Mouse (Mus musculus) ES-Bruce4 (cell line): ENCODE data around the gene Tomm70a. TPM values are rescaled to one million over a fixed set of nuclear protein-coding genes. Genes with fewer than 3 reads are reported as not detected.

ENCODE experiments used
- H3K27ac ChIP-seq: 2 replicates; pipeline ENCODE4 v1.5.1; 2012; ENCODE audit warnings: low read length, inconsistent platforms; ENCODE audit not compliant: insufficient read depth
- H3K27me3 ChIP-seq: 2 replicates; pipeline ENCODE4 v1.6.1; 2012; ENCODE audit warnings: mild to moderate bottlenecking, low read length, inconsistent platforms; ENCODE audit not compliant: control insufficient read depth, poor library complexity, insufficient read depth, severe bottlenecking
- H3K36me3 ChIP-seq: 2 replicates; pipeline ENCODE4 v1.6.1; 2012; ENCODE audit warnings: inconsistent platforms, mild to moderate bottlenecking, low read length, moderate library complexity; ENCODE audit not compliant: control insufficient read depth, poor library complexity, insufficient read depth, severe bottlenecking
- H3K4me1 ChIP-seq: one replicate; pipeline ENCODE4 v1.8.1; 2011; ENCODE audit warnings: low read length; ENCODE audit not compliant: control insufficient read depth, insufficient read depth
- H3K4me3 ChIP-seq: 2 replicates; pipeline ENCODE4 v1.5.1; 2011; ENCODE audit warnings: low read depth, mild to moderate bottlenecking, low read length
- H3K9ac ChIP-seq: 2 replicates; pipeline ENCODE4 v1.6.1; 2012; ENCODE audit warnings: low read depth, mild to moderate bottlenecking, inconsistent platforms; ENCODE audit not compliant: poor library complexity, severe bottlenecking
- H3K9me3 ChIP-seq: replicated peaks from 2 replicates; pipeline ENCODE4 v1.6.1; 2012; ENCODE audit warnings: mild to moderate bottlenecking, low read length, inconsistent platforms; ENCODE audit not compliant: control insufficient read depth, poor library complexity, insufficient read depth, severe bottlenecking
- CTCF ChIP-seq: IDR thresholded peaks from one replicate; pipeline ENCODE4 v1.8.1; 2011; ENCODE audit warnings: low read depth, low read length
- EP300 ChIP-seq: IDR thresholded peaks from 2 replicates; pipeline ENCODE4 v1.6.1; 2011; ENCODE audit warnings: low read depth, low read length; ENCODE audit not compliant: insufficient read depth
- POLR2A ChIP-seq: IDR thresholded peaks from one replicate; pipeline ENCODE4 v1.8.1; 2011; ENCODE audit warnings: low read length; ENCODE audit not compliant: insufficient read depth
- polyA plus RNA-seq: library from polyadenylated mRNA; stranded (reverse); fragments of >200 nt; gene quantifications from 2 replicates; pipeline ENCODE4 v1.2.4, GENCODE M21; 2011; ENCODE audit warnings: low read depth; ENCODE audit not compliant: missing spikeins, insufficient read depth, insufficient read length

The Tomm70a gene
- polyA plus RNA-seq: 107 and 126 TPM in 2 replicates

DNA sequence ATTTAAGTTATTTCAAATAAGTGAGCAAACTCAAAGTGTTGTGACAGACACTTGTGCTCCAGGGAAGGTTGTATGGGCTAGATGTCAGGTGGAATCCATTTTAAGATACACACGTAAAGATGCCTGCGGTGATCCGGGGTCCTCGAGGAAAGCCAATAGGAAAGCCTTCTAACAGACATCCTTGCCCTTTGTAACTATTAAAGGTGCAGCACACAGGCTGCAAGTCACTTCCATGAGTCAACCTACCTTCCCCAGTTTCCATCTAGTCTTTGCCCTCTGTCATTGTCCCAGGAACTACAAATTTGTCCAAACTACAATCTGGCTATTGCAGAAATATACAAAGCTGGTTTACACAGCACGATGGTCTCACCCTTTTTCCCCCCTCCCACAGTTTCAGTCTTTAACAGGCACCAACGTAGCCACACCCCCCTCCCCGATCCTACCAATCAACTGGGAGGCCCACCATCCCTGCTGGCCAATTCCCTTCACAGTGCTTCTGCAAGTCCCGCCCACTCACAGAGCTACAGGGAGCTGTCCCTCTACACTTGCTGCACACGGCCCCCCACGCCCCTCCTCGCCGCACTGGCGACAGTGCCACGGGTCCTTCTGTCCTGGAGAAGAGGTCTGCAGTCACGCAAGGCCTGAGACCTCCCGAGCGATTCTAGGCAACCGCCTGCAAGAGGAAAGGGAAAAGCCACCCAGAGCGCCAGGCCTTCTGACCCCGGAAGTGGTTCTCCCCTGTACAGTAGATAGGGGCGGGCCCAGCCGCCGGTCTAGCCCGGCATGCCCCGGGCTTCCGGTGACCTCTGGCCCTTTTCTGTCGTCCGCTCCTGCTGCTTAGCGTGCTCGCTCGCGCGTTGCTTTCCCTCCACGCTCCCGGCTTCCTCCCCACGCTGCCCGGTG, at the start of gene Tomm70a:
TSS of gene Tomm70a (plus strand) at position 791 of the 903 bp plus-strand sequence.
- Histone ChIP-seq H3K9me3 (no peaks in the 10 kb centered on the region), H3K4me1 (no peaks in the 10 kb centered on the region), H3K36me3 (peaks cover 15% of the 10 kb centered on the region), H3K9ac (peak within 1 kb of the TSS; percentile 97), H3K27me3 (no peaks in the 10 kb centered on the region), H3K4me3 (peak within 1 kb of the TSS; percentile 86), H3K27ac (peak within 1 kb of the TSS; percentile 85)
- no peak for TF ChIP-seq CTCF
- TF ChIP-seq EP300: no peak
- TF ChIP-seq POLR2A: peak; percentile 35

DNA sequence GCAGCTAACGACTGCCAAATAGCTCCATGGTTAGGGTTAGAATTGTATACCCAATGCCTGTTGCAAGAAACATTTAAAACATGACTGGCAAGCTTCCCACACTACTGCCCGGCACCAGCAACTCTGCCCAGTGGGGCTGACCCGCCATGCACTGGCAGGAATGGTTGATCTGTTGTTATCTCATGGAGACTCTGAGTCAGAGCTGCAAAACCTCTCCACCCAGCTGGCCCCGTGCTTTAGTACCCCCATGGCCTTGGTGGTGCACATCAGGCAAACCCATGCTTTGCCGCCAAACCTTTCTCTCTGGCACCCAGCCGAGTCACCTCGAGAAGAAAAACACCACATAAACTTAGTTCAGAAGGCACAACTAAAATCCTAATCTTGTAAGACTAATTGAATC, 45.5 kb upstream of the Tomm70a start:
- Histone ChIP-seq H3K4me1 (no peaks in the 10 kb centered on the region), H3K27me3 (no peaks in the 10 kb centered on the region), H3K9ac (no peak overlapping the region), H3K4me3 (peak overlapping the region; percentile 24), H3K27ac (no peak overlapping the region), H3K9me3 (no peaks in the 10 kb centered on the region), H3K36me3 (no peaks in the 10 kb centered on the region)
- TF ChIP-seq EP300 (no peak), CTCF (no peak), POLR2A (no peak)

- no peaks in the 10 kb centered on the region for H3K4me1 ChIP-seq
- H3K9ac ChIP-seq: no peak overlapping the region
- H3K4me3 ChIP-seq: no peak overlapping the region
- no peaks in the 10 kb centered on the region for H3K36me3 ChIP-seq
- H3K27ac ChIP-seq: no peak overlapping the region
- no peaks in the 10 kb centered on the region for H3K27me3 ChIP-seq
- H3K9me3 ChIP-seq: no peaks in the 10 kb centered on the region
- TF ChIP-seq CTCF (no peak), POLR2A (no peak), EP300 (no peak)
Observed at GRCm38 (mm10) chr16:57079577-57079976, 41.9 kb upstream of the Tomm70a start.

GRCm38 (mm10) chr16:57092460-57092859, 29.0 kb upstream of the Tomm70a start:
- Histone ChIP-seq H3K4me3 (no peak overlapping the region), H3K27me3 (no peaks in the 10 kb centered on the region), H3K9ac (no peak overlapping the region), H3K27ac (no peak overlapping the region), H3K9me3 (no peaks in the 10 kb centered on the region), H3K4me1 (no peaks in the 10 kb centered on the region), H3K36me3 (no peaks in the 10 kb centered on the region)
- TF ChIP-seq POLR2A (no peak), CTCF (no peak), EP300 (no peak)

DNA sequence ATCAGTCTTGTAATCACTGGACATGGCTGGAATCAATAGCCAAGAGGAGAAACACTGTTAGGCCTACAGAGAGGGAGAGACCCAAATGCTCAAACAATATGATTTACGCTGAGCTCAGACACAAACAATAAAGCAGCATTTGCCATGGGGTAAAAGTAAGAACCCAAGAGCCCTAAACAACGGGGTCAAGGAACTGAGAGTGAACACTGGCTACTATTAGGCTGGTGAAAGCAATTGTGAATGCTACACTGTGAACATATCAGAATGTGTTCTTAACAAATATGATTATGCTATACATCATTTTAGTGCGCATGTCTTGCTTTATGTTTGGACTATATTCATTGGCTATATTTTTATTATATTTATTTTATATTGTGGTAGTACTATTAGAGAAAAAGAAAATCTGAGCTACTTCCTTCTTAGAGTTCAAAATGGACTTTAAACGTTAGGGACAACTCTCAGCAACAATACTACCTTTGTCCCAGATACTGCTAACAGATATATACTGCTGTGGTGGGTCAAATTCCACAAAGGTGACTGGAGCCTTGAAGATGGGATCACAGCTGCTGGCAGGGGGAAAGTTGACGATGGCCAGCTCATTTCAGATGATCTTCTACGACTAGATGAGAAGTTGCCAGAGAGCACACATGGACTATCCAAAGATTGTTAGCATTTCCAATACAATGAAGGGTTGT, 28.4 kb upstream of the Tomm70a start:
- no peaks in the 10 kb centered on the region for H3K27me3 ChIP-seq
- H3K9me3 ChIP-seq: no peaks in the 10 kb centered on the region
- H3K4me1 ChIP-seq: no peaks in the 10 kb centered on the region
- no peak overlapping the region for H3K9ac ChIP-seq
- no peaks in the 10 kb centered on the region for H3K36me3 ChIP-seq
- TF ChIP-seq EP300: no peak
- TF ChIP-seq POLR2A: no peak
- TF ChIP-seq CTCF: no peak
- H3K27ac ChIP-seq: no peak overlapping the region
- no peak overlapping the region for H3K4me3 ChIP-seq

DNA sequence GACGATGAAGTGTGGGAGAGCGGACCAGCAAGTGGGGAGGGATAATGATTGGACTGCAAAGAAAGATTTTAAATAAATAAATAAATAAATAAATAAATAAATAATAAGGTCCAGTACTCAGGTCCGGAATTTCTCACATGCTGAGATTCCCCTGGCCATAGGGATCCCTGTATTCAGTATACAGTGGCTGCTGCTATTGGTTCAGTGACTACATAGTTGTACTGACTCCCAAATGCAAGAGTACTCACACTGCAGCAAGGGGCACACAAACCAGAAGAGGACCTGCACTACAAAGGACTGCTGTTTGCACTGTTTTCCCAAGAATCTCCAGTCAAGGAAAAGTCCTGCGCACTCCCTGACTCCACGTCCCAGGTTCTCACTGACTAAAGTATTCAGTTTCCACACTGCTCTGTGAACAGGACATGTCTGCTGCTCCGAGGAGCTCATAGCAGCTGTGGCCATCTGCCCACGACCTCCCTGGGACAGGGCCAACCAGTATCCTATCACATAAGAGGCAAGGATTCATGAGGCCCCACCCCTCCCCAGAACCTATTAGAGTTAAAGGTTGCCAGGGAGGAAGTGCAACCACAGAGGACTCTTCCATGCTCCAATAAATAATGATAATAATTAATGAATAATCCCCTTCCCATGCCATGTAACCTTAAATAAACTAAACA, 22.9 kb upstream of the Tomm70a start:
- Histone ChIP-seq H3K36me3 (no peaks in the 10 kb centered on the region), H3K27ac (no peak overlapping the region)

More for the DNA sequence above, 22.9 kb upstream of the Tomm70a start:
- Histone ChIP-seq H3K4me3 (no peak overlapping the region), H3K9ac (no peak overlapping the region), H3K4me1 (no peaks in the 10 kb centered on the region), H3K27me3 (no peaks in the 10 kb centered on the region), H3K9me3 (no peaks in the 10 kb centered on the region)
- no peak for TF ChIP-seq CTCF
- TF ChIP-seq EP300: no peak
- no peak for TF ChIP-seq POLR2A
